Mouse (Mus musculus): ENCODE measurements at regions not wholly inside any gene's neighbourhood (a gene's known extent, or its start where the extent isn't known, plus 50 kb on each side); places are given as distances from the start of the nearest gene placed in this dataset.

GRCm38 (mm10) chr7:69578958-69579810 is 787.4 kb downstream of the Nr2f2 start:
- TF ChIP-seq CTCF (IDR thresholded peaks at IDR 0.05): no peak
- CTCF ChIA-PET: interaction anchor here (1.2 kb wide), 1 partner anchor 11 kb away, joined by 3 read pairs; no protein-coding TSS in a partner anchor
- in situ Hi-C loops (cut with MboI; ENCODE audit: low pct_unique_long_range_greater_than_20kb): no loop called here
- POLR2A ChIA-PET: no interaction called here
- peaks cover 7% of the 10 kb centered on the region for H3K27me3 ChIP-seq
- ATAC-seq: no peak
- no peak for DNase-seq (ENCODE audit: low read depth, low spot score)

- ChIA-PET CTCF (interaction anchor here (1.2 kb wide), 1 partner anchor 10 kb away, joined by 3 read pairs; no protein-coding TSS in a partner anchor), POLR2A (no interaction called here)
- peaks cover 3% of the 10 kb centered on the region for H3K27me3 ChIP-seq
- DNase-seq (ENCODE audit: low read depth, low spot score): no peak
- no peak for ATAC-seq
- in situ Hi-C loops (cut with MboI; ENCODE audit: low pct_unique_long_range_greater_than_20kb): no loop called here
- no peak for TF ChIP-seq CTCF (IDR thresholded peaks at IDR 0.05)
Observed at GRCm38 (mm10) chr7:69577754-69578153, 788.8 kb downstream of the Nr2f2 start.

GRCm38 (mm10) chr7:69576596-69576995 is 789.9 kb downstream of the Nr2f2 start:
- ATAC-seq (no peak), DNase-seq (ENCODE audit: low read depth, low spot score) (no peak)
- ChIA-PET POLR2A (no interaction called here), CTCF (no interaction called here)
- no peak for TF ChIP-seq CTCF (IDR thresholded peaks at IDR 0.05)
- peaks cover 3% of the 10 kb centered on the region for H3K27me3 ChIP-seq
- in situ Hi-C loops (cut with MboI; ENCODE audit: low pct_unique_long_range_greater_than_20kb): no loop called here

- no peak for ATAC-seq
- CTCF ChIA-PET: no interaction called here
- H3K27me3 ChIP-seq: peaks cover 1% of the 10 kb centered on the region
- no peak for DNase-seq (ENCODE audit: low read depth, low spot score)
- in situ Hi-C loops (cut with MboI; ENCODE audit: low pct_unique_long_range_greater_than_20kb): no loop called here
- POLR2A ChIA-PET: no interaction called here
- peak; percentile 51 for TF ChIP-seq CTCF (IDR thresholded peaks at IDR 0.05)
Observed at GRCm38 (mm10) chr7:69573730-69574129, 792.8 kb downstream of the Nr2f2 start.

- POLR2A ChIA-PET: no interaction called here
- CTCF ChIA-PET: no interaction called here
- no peak for TF ChIP-seq CTCF (IDR thresholded peaks at IDR 0.05)
- ATAC-seq: no peak
- in situ Hi-C loops (cut with MboI; ENCODE audit: low pct_unique_long_range_greater_than_20kb): no loop called here
- H3K27me3 ChIP-seq: no peaks in the 10 kb centered on the region
- DNase-seq (ENCODE audit: low read depth, low spot score): no peak
Observed at GRCm38 (mm10) chr7:69572626-69573394, 793.7 kb downstream of the Nr2f2 start.

- in situ Hi-C loops (cut with MboI; ENCODE audit: low pct_unique_long_range_greater_than_20kb): no loop called here
- ChIA-PET CTCF (interaction anchor here (1.0 kb wide), 1 partner anchor 13 kb away, joined by 3 read pairs; no protein-coding TSS in a partner anchor), POLR2A (no interaction called here)
- ATAC-seq: no peak
- no peak for DNase-seq (ENCODE audit: low read depth, low spot score)
- no peaks in the 10 kb centered on the region for H3K27me3 ChIP-seq
- TF ChIP-seq CTCF (IDR thresholded peaks at IDR 0.05): no peak
Observed at GRCm38 (mm10) chr7:69566949-69567348, 799.6 kb downstream of the Nr2f2 start.

- ChIA-PET CTCF (no interaction called here), POLR2A (no interaction called here)
- ATAC-seq (no peak), DNase-seq (ENCODE audit: low read depth, low spot score) (no peak)
- H3K27me3 ChIP-seq: no peaks in the 10 kb centered on the region
- TF ChIP-seq CTCF (IDR thresholded peaks at IDR 0.05): no peak
- in situ Hi-C loops (cut with MboI; ENCODE audit: low pct_unique_long_range_greater_than_20kb): no loop called here
Observed at GRCm38 (mm10) chr7:69564432-69564831, 802.1 kb downstream of the Nr2f2 start.

- no peak for DNase-seq (ENCODE audit: low read depth, low spot score)
- no peak for ATAC-seq
- in situ Hi-C loops (cut with MboI; ENCODE audit: low pct_unique_long_range_greater_than_20kb): no loop called here
- TF ChIP-seq CTCF (IDR thresholded peaks at IDR 0.05): no peak
- no peaks in the 10 kb centered on the region for H3K27me3 ChIP-seq
- ChIA-PET POLR2A (no interaction called here), CTCF (no interaction called here)
Observed at GRCm38 (mm10) chr7:69554776-69555175, 805.7 kb upstream of the Arrdc4 start.

- ATAC-seq (no peak), DNase-seq (ENCODE audit: low read depth, low spot score) (no peak)
- TF ChIP-seq CTCF (IDR thresholded peaks at IDR 0.05): no peak
- ChIA-PET POLR2A (no interaction called here), CTCF (no interaction called here)
- in situ Hi-C loops (cut with MboI; ENCODE audit: low pct_unique_long_range_greater_than_20kb): no loop called here
- no peaks in the 10 kb centered on the region for H3K27me3 ChIP-seq
Observed at GRCm38 (mm10) chr7:69553981-69554380, 804.9 kb upstream of the Arrdc4 start.

GRCm38 (mm10) chr7:69536072-69536471 is 787.0 kb upstream of the Arrdc4 start:
- peaks cover 2% of the 10 kb centered on the region for H3K27me3 ChIP-seq
- ChIA-PET CTCF (no interaction called here), POLR2A (no interaction called here)
- no peak for DNase-seq (ENCODE audit: low read depth, low spot score)
- no peak for ATAC-seq
- in situ Hi-C loops (cut with MboI; ENCODE audit: low pct_unique_long_range_greater_than_20kb): no loop called here
- TF ChIP-seq CTCF (IDR thresholded peaks at IDR 0.05): no peak

GRCm38 (mm10) chr7:69513966-69514365 is 764.9 kb upstream of the Arrdc4 start:
- ChIA-PET CTCF (no interaction called here), POLR2A (no interaction called here)
- in situ Hi-C loops (cut with MboI; ENCODE audit: low pct_unique_long_range_greater_than_20kb): no loop called here
- no peak for TF ChIP-seq CTCF (IDR thresholded peaks at IDR 0.05)
- ATAC-seq: no peak
- no peak for DNase-seq (ENCODE audit: low read depth, low spot score)
- peaks cover 4% of the 10 kb centered on the region for H3K27me3 ChIP-seq

Data from Patski (cell line).